Mouse (Mus musculus) kidney, postnatal 0 days (tissue): ENCODE measurements at regions not wholly inside any gene's neighbourhood (a gene's known extent, or its start where the extent isn't known, plus 50 kb on each side); places are given as distances from the start of the nearest gene placed in this dataset.
A peak's percentile ranks its signal among the peaks of the same experiment; 100 is the strongest.

ENCODE experiments used
- ATAC-seq: fragments of 200-750 bp; cut with Nextera tagmentation; replicated peaks from 2 replicates; pipeline ENCODE4 v1.8.0; 2017; ENCODE audit warnings: low read depth, moderate number of reproducible peaks, moderate TSS enrichment, moderate library complexity; ENCODE audit not compliant: low FRiP score
- DNase-seq: peaks from one replicate; pipeline ENCODE4 v3.0.0-alpha.2; 2016; ENCODE audit warnings: low spot score
- H3K27ac ChIP-seq: fragments of 300-500 bp; sonication (generic); 2 replicates; pipeline ENCODE4 v1.5.1; 2014; ENCODE audit warnings: mild to moderate bottlenecking
- H3K27me3 ChIP-seq: fragments of 300-500 bp; sonication (generic); 2 replicates; pipeline ENCODE4 v1.6.1; 2014; ENCODE audit warnings: low read length, mixed read lengths; ENCODE audit not compliant: insufficient read depth
- H3K36me3 ChIP-seq: fragments of 300-500 bp; sonication (generic); 2 replicates; pipeline ENCODE4 v1.6.1; 2014; ENCODE audit warnings: low read length, mixed read lengths; ENCODE audit not compliant: insufficient read depth
- H3K4me1 ChIP-seq: fragments of 300-500 bp; sonication (generic); replicated peaks from 2 replicates; pipeline ENCODE4 v1.6.1; 2014; ENCODE audit warnings: antibody characterized with exemption, low read length, mixed read lengths; ENCODE audit not compliant: insufficient read depth
- H3K4me2 ChIP-seq: fragments of 300-500 bp; sonication (generic); 2 replicates; pipeline ENCODE4 v1.6.1; 2014; ENCODE audit warnings: mild to moderate bottlenecking, low read length, moderate library complexity, mixed read lengths
- H3K4me3 ChIP-seq: fragments of 300-500 bp; sonication (generic); replicated peaks from 2 replicates; pipeline ENCODE4 v1.5.1; 2014; ENCODE audit warnings: low read depth, low read length
- H3K9ac ChIP-seq: fragments of 300-500 bp; sonication (generic); 2 replicates; pipeline ENCODE4 v1.6.1; 2014; ENCODE audit warnings: low read depth, low read length
- H3K9me3 ChIP-seq: fragments of 300-500 bp; sonication (generic); replicated peaks from 2 replicates; pipeline ENCODE4 v1.6.1; 2016; ENCODE audit warnings: low read length, inconsistent platforms, mixed read lengths
- CTCF ChIP-seq: IDR thresholded peaks from 2 replicates; pipeline ENCODE4 v1.5.1; 2016; ENCODE audit warnings: antibody characterized with exemption, low read depth, mild to moderate bottlenecking, moderate library complexity
- WGBS: fragments of 180-500 bp; shearing (Covaris S2); extraction: QIAGEN DNeasy Blood & Tissue Kit; methylation state at CpG from one replicate; pipeline ENCODE4 v1.1.7; 2014; 5-methylcytosine and 5-hydroxymethylcytosine counted together

DNA sequence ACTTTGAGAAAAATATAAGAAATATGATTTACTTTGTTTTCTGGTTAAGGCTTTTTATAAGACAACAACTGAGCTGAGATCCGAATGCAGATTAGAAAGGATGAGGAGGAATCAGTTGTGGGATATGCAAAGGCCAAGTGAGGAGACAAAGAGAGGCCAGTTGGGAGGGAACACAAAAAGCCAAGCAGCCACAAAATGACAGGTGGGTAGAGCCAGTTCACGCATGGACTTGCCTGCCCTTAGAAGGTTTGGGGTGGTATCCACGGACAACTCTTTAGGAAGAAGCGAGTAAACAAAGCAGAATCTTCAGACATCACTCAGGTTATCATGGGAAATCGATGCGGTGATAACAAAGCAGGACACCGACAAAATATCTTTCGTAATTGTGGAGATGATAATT, 123.2 kb downstream of the Gm5426 start:
- H3K4me3 ChIP-seq, result no peak overlapping the region
- H3K27me3 ChIP-seq, result no peaks in the 10 kb centered on the region
- H3K4me1 ChIP-seq, result peaks cover 5% of the 10 kb centered on the region
- WGBS, result 95% methylated on average over 8 of the region's 8 CpGs
- H3K36me3 ChIP-seq, result no peaks in the 10 kb centered on the region
- H3K9ac ChIP-seq, result no peak overlapping the region
- no peaks in the 10 kb centered on the region for H3K9me3 ChIP-seq
- TF ChIP-seq CTCF, result no peak
- no peak overlapping the region for H3K4me2 ChIP-seq
- no peak overlapping the region for H3K27ac ChIP-seq
- DNase-seq, result no peak
- ATAC-seq, result no peak

DNA sequence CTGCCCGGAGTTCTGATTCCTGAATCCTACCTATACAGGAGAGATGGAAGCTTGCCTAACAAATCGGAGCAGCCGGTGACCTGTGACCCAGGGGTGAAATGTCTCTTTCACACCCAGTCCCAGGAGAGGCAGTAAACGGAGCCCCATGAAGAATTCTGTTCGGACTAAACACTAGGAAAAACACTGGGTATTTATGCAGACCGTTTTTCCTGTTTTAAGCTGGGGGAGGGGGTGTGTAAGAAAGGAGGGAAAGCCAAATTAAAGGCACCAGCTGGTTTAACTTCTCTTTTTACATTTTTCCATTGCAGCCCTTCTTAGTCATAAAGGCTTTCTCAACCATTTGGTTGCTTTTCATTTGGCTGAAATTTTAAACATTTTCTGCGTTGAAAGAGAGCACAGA, 127.1 kb downstream of the Gm5426 start:
- Histone ChIP-seq H3K4me3 (no peak overlapping the region), H3K27me3 (no peaks in the 10 kb centered on the region), H3K27ac (peak overlapping the region; percentile 54; the same call in 1 of the 2 replicates), H3K9ac (no peak overlapping the region), H3K4me2 (peak overlapping the region; percentile 18; the same call in 1 of the 2 replicates), H3K36me3 (no peaks in the 10 kb centered on the region), H3K9me3 (no peaks in the 10 kb centered on the region), H3K4me1 (peaks cover 13% of the 10 kb centered on the region)
- DNase-seq (peak; percentile 87), ATAC-seq (no peak)
- 9% methylated on average over 7 of the region's 7 CpGs for WGBS
- TF ChIP-seq CTCF, result no peak

DNA sequence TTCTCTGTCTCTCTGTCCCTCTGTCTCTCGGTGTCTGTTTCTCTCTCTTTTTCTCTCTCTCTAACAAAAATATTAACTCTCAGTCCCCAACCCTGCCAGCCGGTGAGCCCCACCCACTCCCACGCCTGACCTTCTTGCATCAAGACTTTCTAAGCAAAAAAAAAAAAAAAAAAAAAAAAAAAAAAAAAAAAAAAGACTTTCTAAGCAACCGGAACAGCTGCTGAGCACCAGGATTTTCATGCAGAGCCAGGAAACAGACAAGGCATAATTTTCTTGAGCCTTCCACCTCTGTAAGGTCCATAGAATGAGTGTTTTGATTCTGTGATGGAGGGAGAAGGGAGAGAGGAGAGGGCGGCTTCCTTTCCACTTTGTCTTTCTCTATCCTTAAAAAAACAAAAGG, 128.0 kb downstream of the Gm5426 start:
- DNase-seq (peak; percentile 54), ATAC-seq (peak; percentile 46; the same call in 1 of the 2 replicates)
- no peaks in the 10 kb centered on the region for H3K9me3 ChIP-seq
- no peak overlapping the region for H3K27ac ChIP-seq
- H3K9ac ChIP-seq, result no peak overlapping the region
- H3K4me1 ChIP-seq, result peaks cover 13% of the 10 kb centered on the region
- no peak for TF ChIP-seq CTCF
- 12% methylated on average over 5 of the region's 5 CpGs for WGBS
- no peaks in the 10 kb centered on the region for H3K36me3 ChIP-seq
- no peak overlapping the region for H3K4me3 ChIP-seq
- H3K4me2 ChIP-seq, result no peak overlapping the region
- H3K27me3 ChIP-seq, result no peaks in the 10 kb centered on the region

DNA sequence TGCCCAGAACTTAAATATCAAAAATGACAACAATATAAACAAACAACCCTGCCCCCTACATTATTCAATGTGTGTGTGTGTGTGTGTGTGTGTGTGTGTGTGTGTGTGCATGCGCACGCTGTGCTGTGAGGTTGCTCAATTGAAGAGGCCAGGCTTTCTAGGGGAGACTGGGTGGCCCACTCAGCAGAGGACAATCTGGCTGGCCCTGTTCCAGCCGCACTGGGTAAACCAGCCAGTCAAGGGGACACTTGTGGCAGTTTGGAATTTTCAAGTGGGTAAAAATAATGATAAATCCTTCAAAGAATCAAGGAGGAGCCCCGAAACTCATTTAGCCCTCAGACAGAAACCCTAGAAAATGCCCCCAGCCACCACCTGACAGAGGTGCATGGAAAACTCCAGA, 128.5 kb downstream of the Gm5426 start:
- Histone ChIP-seq H3K27me3 (no peaks in the 10 kb centered on the region), H3K27ac (no peak overlapping the region; the same call in 1 of the 2 replicates), H3K9me3 (no peaks in the 10 kb centered on the region), H3K9ac (no peak overlapping the region), H3K4me2 (no peak overlapping the region), H3K4me1 (peaks cover 13% of the 10 kb centered on the region), H3K36me3 (no peaks in the 10 kb centered on the region), H3K4me3 (no peak overlapping the region)
- 60% methylated on average over 4 of the region's 4 CpGs for WGBS
- DNase-seq, result no peak
- peak; percentile 52; the same call in 1 of the 2 replicates for ATAC-seq
- no peak for TF ChIP-seq CTCF

DNA sequence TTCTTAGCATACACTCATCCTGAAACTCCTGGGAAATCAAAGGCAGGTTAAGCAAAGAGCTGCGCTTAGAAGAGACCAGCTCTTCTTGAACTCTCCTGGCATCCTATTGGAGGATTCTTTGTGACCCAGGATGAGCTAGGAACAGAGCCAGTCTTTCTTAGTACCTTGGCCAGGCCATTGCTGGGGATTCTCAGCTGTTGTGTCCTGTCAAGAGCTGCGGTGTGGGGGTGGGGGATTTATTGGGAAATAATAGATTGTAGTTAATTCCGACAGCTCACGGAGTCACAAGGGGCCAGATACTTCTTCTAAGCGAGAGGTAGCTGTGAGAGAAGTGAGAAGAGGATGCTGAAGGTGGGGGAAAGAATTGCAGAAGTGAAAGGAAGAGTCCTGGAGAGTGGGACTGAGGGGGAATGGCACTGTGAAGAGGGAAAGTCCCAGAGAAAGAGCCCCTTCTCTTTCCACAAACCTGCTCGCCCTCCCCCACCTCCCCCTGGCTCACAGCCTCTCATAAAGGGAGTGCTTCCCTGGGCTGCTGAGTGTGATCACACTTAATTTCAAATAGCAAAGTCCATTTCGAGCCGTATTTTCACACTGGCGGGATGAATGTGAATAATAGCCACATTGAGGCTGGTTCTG, 129.8 kb downstream of the Gm5426 start:
- Histone ChIP-seq H3K4me1 (peaks cover 13% of the 10 kb centered on the region), H3K9ac (no peak overlapping the region), H3K9me3 (no peaks in the 10 kb centered on the region), H3K4me3 (no peak overlapping the region), H3K27ac (no peak overlapping the region), H3K27me3 (no peaks in the 10 kb centered on the region), H3K36me3 (no peaks in the 10 kb centered on the region), H3K4me2 (no peak overlapping the region)
- DNase-seq, result no peak
- TF ChIP-seq CTCF, result no peak
- ATAC-seq, result no peak
- 77% methylated on average over 9 of the region's 9 CpGs for WGBS

DNA sequence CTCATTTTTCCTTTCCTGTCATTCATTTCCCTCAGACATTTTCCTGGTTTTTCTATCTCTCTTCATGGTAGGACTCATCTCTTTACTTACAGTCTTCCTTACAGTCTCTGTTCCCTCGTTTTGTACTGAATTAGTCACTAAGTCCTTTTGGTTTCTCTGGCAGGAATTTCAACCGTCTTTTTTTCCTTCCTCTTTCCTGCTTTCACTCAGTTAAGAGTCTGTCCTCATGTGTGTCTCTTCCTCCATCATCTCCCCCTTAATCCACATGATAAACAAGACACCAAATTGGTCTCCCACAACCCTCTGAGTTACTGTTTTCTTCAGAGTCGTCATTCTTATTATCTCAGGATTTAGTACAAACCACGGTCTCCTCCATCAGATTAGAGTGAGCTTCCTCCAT, 131.2 kb downstream of the Gm5426 start:
- Histone ChIP-seq H3K4me3 (no peak overlapping the region), H3K36me3 (no peaks in the 10 kb centered on the region), H3K4me2 (no peak overlapping the region), H3K27ac (no peak overlapping the region), H3K9ac (no peak overlapping the region), H3K4me1 (peaks cover 13% of the 10 kb centered on the region), H3K9me3 (no peaks in the 10 kb centered on the region), H3K27me3 (no peaks in the 10 kb centered on the region)
- DNase-seq (no peak), ATAC-seq (no peak)
- no peak for TF ChIP-seq CTCF
- WGBS, result 78% methylated on average over 4 of the region's 4 CpGs
